Mouse (Mus musculus) G1E (cell line): ENCODE data around the gene Scn4b.

ENCODE experiments used
- CTCF ChIP-seq: IDR thresholded peaks from 2 replicates; pipeline ENCODE4 v1.5.1; 2012; ENCODE audit warnings: low read depth, low read length, inconsistent platforms, mixed read lengths
- GATA1 ChIP-seq: IDR thresholded peaks from 2 replicates; pipeline ENCODE4 v1.6.1; 2012; ENCODE audit warnings: borderline replicate concordance, low read length, inconsistent platforms, mixed read lengths
- POLR2AphosphoS5 ChIP-seq: IDR thresholded peaks from 2 replicates; pipeline ENCODE4 v1.6.1; 2012; ENCODE audit warnings: low read depth, low read length, inconsistent platforms; ENCODE audit not compliant: insufficient replicate concordance
- TAL1 ChIP-seq: conservative IDR thresholded peaks from 2 replicates; pipeline ENCODE4 v1.6.1; 2012; ENCODE audit warnings: low read depth, low read length, inconsistent platforms, mixed read lengths

DNA sequence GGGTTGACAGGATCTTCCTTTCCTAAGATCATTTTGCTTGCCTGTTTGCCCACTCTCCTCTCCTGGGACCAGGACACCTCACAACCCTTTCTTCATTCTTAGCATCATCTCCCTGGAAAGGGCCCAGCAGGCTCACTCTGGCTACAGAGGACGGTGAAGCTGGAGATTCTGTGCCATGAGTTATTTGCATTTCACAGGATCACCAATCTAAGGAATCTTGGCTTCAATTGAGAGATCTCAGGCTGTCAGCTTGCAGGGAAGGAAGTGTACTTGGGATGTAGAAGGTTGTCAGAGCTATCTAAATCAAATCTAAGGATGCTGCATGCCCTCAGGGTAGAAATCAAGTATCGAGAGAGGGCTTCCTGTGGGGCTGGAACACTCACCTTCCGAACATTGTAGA is 35.3 kb downstream of the Scn4b start:
- TF ChIP-seq CTCF (no peak), POLR2AphosphoS5 (no peak), TAL1 (no peak), GATA1 (no peak)
